Mouse (Mus musculus): ENCODE results near the gene Fcgr3.

Fcgr3 gene

DNA sequence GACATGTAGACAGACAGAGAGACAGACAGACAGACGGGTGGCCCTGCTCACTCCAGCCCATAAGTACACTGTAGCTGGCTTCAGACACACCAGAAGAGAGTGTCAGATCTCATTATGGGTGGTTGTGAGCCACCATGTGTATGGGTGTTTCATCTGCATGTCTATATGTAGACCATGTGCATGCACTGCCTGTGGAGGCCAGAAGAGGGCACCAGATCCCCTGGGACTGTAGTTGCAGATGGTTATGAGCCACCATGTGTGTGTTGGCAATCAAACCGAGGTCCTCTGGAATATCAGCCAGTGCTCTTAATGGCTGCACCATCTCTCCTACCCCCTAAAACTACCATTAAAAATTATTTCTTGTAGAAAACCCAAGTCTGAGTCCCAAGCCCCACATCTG, 57.8 kb downstream of the Fcgr3 start:
- DNase-seq (ENCODE audit: low spot score) = peak; percentile 24

DNA sequence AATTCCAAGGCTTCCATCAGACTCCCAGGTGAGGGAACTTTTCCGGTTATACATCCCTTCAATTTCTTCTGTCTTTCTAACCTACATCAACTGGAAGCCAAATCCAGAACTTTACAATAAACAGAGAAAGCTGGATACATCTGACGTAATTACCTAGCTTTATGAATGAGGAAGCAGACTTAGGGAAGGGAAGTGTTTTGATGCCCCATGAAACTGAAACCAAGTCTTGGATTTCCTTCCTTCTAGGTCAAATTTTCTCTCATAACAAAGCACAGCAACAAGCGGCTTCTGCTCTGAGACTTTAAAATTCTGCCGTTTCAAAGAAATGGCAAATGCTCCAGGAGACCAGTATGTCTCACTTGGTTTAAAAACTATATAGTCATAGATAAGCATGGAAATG, 58.4 kb downstream of the Fcgr3 start:
- no peak for DNase-seq (ENCODE audit: low spot score)

DNA sequence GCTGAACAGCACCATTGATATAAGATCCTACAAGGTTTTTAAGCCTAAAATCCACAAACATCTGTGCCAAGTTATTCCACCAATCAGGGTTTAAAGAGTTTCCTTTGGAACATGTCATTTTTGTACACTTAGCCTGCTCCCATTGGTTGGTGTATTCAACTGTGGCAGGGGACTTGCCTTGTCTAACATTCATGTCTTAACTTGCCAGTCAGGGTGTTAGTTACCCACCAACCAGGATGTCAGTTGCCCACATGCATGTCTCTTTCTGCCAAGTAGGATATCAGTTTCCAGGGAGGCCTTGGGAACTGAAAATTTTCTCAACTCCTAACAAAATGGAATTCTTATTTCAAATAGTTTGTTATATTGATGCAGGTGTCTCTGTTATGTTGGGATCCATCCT, 59.1 kb downstream of the Fcgr3 start:
- no peak for DNase-seq (ENCODE audit: low spot score)

DNA sequence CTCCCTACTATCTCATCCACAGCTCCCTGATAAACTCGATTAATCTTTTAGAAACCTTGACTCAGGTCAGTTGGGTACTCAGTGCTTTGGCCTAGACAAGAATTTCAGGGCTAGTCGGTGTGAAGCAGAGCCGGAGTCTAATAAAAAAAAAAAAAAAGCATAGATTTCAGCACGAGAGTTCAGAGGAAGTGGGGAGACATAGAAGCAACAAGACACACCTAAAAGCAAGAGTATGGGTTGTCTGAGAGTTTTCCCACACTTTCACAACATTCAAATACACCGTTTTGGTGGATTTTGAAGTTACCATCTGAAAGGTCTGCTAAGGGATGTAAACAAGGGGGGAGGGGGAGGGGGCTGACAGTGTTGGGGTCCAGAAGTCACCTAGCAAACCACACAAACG, 59.7 kb downstream of the Fcgr3 start:
- DNase-seq (ENCODE audit: low spot score) = no peak
